Mouse (Mus musculus) intestine, embryonic 16.5 days (tissue): Measurements from ENCODE around the gene Csmd2. TPM values are rescaled to one million over a fixed set of nuclear protein-coding genes. Genes with fewer than 3 reads are reported as not detected.

Experiments
- ATAC-seq: fragments of 200-750 bp; cut with Nextera tagmentation; 2 replicates; pipeline ENCODE4 v1.8.0; 2017; ENCODE audit warnings: moderate TSS enrichment, moderate library complexity
- H3K27ac ChIP-seq: fragments of 300-500 bp; sonication (generic); 2 replicates; pipeline ENCODE4 v1.5.1; 2014; ENCODE audit warnings: mild to moderate bottlenecking, low read length
- H3K27me3 ChIP-seq: fragments of 300-500 bp; sonication (generic); replicated peaks from 2 replicates; pipeline ENCODE4 v1.6.1; 2014; ENCODE audit warnings: low read length, control low read depth, mixed read lengths; ENCODE audit not compliant: control insufficient read depth, insufficient read depth
- H3K36me3 ChIP-seq: fragments of 300-500 bp; sonication (generic); 2 replicates; pipeline ENCODE4 v1.6.1; 2014; ENCODE audit warnings: low read length, control low read depth; ENCODE audit not compliant: control insufficient read depth, insufficient read depth
- H3K4me1 ChIP-seq: fragments of 300-500 bp; sonication (generic); 2 replicates; pipeline ENCODE4 v1.6.1; 2014; ENCODE audit warnings: low read length, control low read depth, mixed read lengths; ENCODE audit not compliant: control insufficient read depth, insufficient read depth
- H3K4me2 ChIP-seq: fragments of 300-500 bp; sonication (generic); 2 replicates; pipeline ENCODE4 v1.6.1; 2014; ENCODE audit warnings: low read depth, low read length, control low read depth
- H3K4me3 ChIP-seq: fragments of 300-500 bp; sonication (generic); 2 replicates; pipeline ENCODE4 v1.5.1; 2014; ENCODE audit warnings: mild to moderate bottlenecking, low read length
- H3K9ac ChIP-seq: fragments of 300-500 bp; sonication (generic); 2 replicates; pipeline ENCODE4 v1.6.1; 2014; ENCODE audit warnings: low read depth, low read length
- H3K9me3 ChIP-seq: fragments of 300-500 bp; sonication (generic); 2 replicates; pipeline ENCODE4 v1.6.1; 2016; ENCODE audit warnings: low read length, control low read depth; ENCODE audit not compliant: control insufficient read depth
- WGBS: fragments of 180-500 bp; shearing (Covaris S2); extraction: QIAGEN DNeasy Blood & Tissue Kit; methylation state at CpG from one replicate; pipeline ENCODE4 v1.1.7; 2014; 5-methylcytosine and 5-hydroxymethylcytosine counted together
- polyA plus RNA-seq: library from polyadenylated mRNA; unstranded; fragments of >200 nt; fragmentation: Nextera tagmentation; extraction: Ambion mirVana; gene quantifications from 2 replicates; pipeline ENCODE4 v1.2.1, GENCODE M21; 2015

The Csmd2 gene
- polyA plus RNA-seq, 1 experiment from 2014 or later = 0.09 TPM

GRCm38 (mm10) chr4:127985874-127986273 lies 1.8 kb upstream of the Csmd2 start:
- H3K9me3 ChIP-seq = no peaks in the 10 kb centered on the region
- no peaks in the 10 kb centered on the region for H3K36me3 ChIP-seq
- ATAC-seq = no peak
- H3K4me2 ChIP-seq = no peak overlapping the region
- H3K27me3 ChIP-seq = peaks cover 60% of the 10 kb centered on the region
- no peak overlapping the region for H3K27ac ChIP-seq
- no peak overlapping the region for H3K9ac ChIP-seq
- H3K4me1 ChIP-seq = no peaks in the 10 kb centered on the region
- H3K4me3 ChIP-seq = no peak overlapping the region
- 16% methylated on average over 10 of the region's 10 CpGs for WGBS

GRCm38 (mm10) chr4:127986491-127987075 lies 1.1 kb upstream of the Csmd2 start:
- Histone ChIP-seq H3K4me1 (no peaks in the 10 kb centered on the region), H3K4me2 (no peak overlapping the region), H3K9me3 (no peaks in the 10 kb centered on the region), H3K27ac (no peak overlapping the region), H3K9ac (no peak overlapping the region), H3K36me3 (no peaks in the 10 kb centered on the region), H3K4me3 (no peak overlapping the region), H3K27me3 (peaks cover 61% of the 10 kb centered on the region)
- 3% methylated on average over 25 of the region's 25 CpGs for WGBS
- ATAC-seq = no peak

GRCm38 (mm10) chr4:127987270-127987669 lies 387 bp upstream of the Csmd2 start:
- no peaks in the 10 kb centered on the region for H3K36me3 ChIP-seq
- ATAC-seq = no peak
- H3K4me2 ChIP-seq = peak overlapping the region; percentile 62
- H3K27me3 ChIP-seq = peaks cover 61% of the 10 kb centered on the region
- no peak overlapping the region for H3K27ac ChIP-seq
- no peaks in the 10 kb centered on the region for H3K4me1 ChIP-seq
- WGBS = 5% methylated on average over 10 of the region's 10 CpGs
- no peaks in the 10 kb centered on the region for H3K9me3 ChIP-seq
- no peak overlapping the region for H3K9ac ChIP-seq
- H3K4me3 ChIP-seq = peak overlapping the region; percentile 42

GRCm38 (mm10) chr4:127988526-127989180 lies 996 bp downstream of the Csmd2 start:
- 1% methylated on average over 39 of the region's 39 CpGs for WGBS
- no peak overlapping the region for H3K27ac ChIP-seq

DNA sequence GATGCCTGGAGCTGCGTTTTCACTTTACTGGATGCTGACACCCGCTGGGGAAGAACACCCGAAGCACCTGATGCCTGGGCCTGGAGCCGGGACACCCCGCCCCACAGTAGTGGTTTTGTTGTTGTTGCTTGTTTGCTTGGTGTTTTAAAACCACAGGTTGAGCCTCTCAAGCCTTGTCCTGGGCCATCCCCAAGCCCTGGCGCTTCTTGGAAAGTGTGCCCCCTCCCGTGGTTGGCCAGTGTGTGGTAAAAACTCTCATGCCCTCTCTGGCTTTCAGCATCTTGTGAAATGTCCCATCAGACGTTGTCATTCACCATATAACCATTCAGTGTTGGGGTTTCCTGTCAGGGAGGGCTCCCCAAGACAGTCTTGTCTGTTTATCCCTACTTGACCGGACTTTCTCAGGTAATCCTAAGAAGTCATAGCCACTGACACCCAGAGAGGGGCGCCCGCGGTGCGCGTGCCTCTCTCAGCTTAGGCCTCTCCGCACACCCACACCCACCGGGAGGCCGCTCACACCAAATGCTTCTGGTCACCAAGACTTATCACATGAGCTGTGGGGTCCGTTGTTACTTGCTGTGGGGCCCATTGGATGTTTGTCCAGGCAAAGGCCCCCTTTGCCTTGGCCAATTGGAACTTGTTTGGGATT lies 1.8 kb downstream of the Csmd2 start:
- no peak overlapping the region for H3K4me2 ChIP-seq
- H3K4me3 ChIP-seq = no peak overlapping the region
- peaks cover 59% of the 10 kb centered on the region for H3K27me3 ChIP-seq
- no peak for ATAC-seq
- H3K27ac ChIP-seq = no peak overlapping the region
- 13% methylated on average over 18 of the region's 18 CpGs for WGBS
- H3K9ac ChIP-seq = no peak overlapping the region
- no peaks in the 10 kb centered on the region for H3K4me1 ChIP-seq
- no peaks in the 10 kb centered on the region for H3K9me3 ChIP-seq
- H3K36me3 ChIP-seq = no peaks in the 10 kb centered on the region

More at GRCm38 (mm10) chr4:127988526-127989180, 996 bp downstream of the Csmd2 start:
- Histone ChIP-seq H3K9me3 (no peaks in the 10 kb centered on the region), H3K9ac (no peak overlapping the region), H3K4me3 (peak overlapping the region; percentile 42), H3K36me3 (no peaks in the 10 kb centered on the region), H3K27me3 (peaks cover 61% of the 10 kb centered on the region), H3K4me2 (no peak overlapping the region), H3K4me1 (no peaks in the 10 kb centered on the region)
- no peak for ATAC-seq

DNA sequence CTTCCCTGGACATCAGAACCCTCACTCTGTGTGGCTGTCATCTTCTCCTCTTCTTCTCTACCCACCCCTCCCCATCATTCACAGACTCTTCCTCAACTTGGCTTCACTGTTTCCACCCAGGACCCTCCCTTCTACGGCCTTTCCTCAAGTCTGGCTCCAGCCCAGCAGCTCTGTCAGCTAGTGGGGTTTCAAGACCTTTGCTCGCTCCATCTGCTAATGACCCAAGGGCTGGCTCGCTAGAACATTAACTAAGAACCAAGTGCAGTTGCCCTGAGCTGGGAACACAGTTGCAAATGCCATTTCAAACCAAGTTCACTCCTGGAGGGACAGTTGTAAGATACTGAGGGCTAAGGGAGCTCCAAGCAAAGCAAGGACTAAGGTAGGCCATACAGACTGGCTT lies 11.6 kb downstream of the Csmd2 start:
- 80% methylated on average over 3 of the region's 3 CpGs for WGBS
- Histone ChIP-seq H3K27ac (no peak overlapping the region), H3K9ac (no peak overlapping the region), H3K36me3 (no peaks in the 10 kb centered on the region), H3K4me1 (no peaks in the 10 kb centered on the region), H3K4me2 (no peak overlapping the region), H3K27me3 (no peaks in the 10 kb centered on the region), H3K9me3 (no peaks in the 10 kb centered on the region), H3K4me3 (no peak overlapping the region)
- no peak for ATAC-seq

DNA sequence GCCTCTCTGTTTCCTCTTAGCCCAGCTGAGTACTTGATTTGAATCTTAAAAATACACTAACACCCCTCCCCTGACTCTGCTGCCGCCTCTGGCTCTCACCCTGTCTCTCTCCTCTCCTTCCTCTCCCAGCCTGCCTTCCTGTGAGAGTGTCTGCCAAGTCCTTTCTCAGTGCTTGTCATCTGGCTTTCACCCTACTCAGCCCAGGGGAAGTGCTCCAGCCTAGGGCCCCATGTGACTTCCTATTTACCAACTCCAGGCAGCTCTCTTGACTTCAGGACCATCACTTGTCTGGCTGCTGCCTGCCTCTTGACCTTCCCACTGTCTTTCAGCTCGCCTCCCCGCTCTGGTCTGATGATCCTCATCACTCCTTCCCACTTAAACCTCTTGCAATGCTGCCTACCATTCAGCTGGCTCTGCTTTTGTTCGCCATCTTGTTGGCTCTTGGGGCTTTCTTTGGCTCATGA lies 15.0 kb downstream of the Csmd2 start:
- Histone ChIP-seq H3K4me3 (no peak overlapping the region), H3K4me2 (no peak overlapping the region), H3K9me3 (no peaks in the 10 kb centered on the region), H3K27me3 (no peaks in the 10 kb centered on the region), H3K4me1 (no peaks in the 10 kb centered on the region), H3K36me3 (no peaks in the 10 kb centered on the region), H3K9ac (no peak overlapping the region), H3K27ac (no peak overlapping the region)
- no peak for ATAC-seq
- WGBS = 59% methylated on average over 4 of the region's 4 CpGs

GRCm38 (mm10) chr4:128004797-128005452 lies 17.3 kb downstream of the Csmd2 start:
- Histone ChIP-seq H3K27me3 (no peaks in the 10 kb centered on the region), H3K4me3 (no peak overlapping the region), H3K4me1 (no peaks in the 10 kb centered on the region), H3K4me2 (no peak overlapping the region), H3K36me3 (no peaks in the 10 kb centered on the region), H3K9ac (no peak overlapping the region), H3K9me3 (no peaks in the 10 kb centered on the region), H3K27ac (no peak overlapping the region)
- WGBS = 67% methylated on average over 3 of the region's 3 CpGs
- ATAC-seq = no peak

DNA sequence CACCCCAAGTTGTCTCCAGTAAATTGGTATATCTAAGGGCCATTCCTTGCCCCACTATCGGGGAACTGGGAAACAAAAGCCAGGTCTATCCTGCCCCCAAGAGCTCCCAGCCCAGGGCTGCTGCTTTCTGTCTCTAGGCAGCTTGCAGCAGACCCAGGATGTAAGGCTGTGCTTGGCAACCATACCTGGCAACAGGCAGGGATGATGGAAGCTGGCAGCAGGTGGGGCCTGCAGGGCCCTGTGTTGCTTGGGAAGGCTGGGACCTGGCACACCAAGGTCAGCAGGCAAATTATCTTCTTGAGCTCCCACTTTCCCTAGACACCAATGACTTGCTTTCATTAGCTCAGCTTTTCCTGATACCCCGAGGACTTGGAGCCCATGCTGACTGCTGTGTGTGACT lies 31.8 kb downstream of the Csmd2 start:
- no peaks in the 10 kb centered on the region for H3K9me3 ChIP-seq
- no peak overlapping the region for H3K27ac ChIP-seq
- no peaks in the 10 kb centered on the region for H3K4me1 ChIP-seq
- H3K4me3 ChIP-seq = no peak overlapping the region
- H3K4me2 ChIP-seq = no peak overlapping the region
- H3K27me3 ChIP-seq = no peaks in the 10 kb centered on the region
- ATAC-seq = no peak
- WGBS = 71% methylated on average over 2 of the region's 2 CpGs
- no peaks in the 10 kb centered on the region for H3K36me3 ChIP-seq
- no peak overlapping the region for H3K9ac ChIP-seq
